Mouse (Mus musculus): ENCODE measurements around the gene Cap1.
A peak's percentile ranks its signal among the peaks of the same experiment; 100 is the strongest.

Cap1 gene

DNA sequence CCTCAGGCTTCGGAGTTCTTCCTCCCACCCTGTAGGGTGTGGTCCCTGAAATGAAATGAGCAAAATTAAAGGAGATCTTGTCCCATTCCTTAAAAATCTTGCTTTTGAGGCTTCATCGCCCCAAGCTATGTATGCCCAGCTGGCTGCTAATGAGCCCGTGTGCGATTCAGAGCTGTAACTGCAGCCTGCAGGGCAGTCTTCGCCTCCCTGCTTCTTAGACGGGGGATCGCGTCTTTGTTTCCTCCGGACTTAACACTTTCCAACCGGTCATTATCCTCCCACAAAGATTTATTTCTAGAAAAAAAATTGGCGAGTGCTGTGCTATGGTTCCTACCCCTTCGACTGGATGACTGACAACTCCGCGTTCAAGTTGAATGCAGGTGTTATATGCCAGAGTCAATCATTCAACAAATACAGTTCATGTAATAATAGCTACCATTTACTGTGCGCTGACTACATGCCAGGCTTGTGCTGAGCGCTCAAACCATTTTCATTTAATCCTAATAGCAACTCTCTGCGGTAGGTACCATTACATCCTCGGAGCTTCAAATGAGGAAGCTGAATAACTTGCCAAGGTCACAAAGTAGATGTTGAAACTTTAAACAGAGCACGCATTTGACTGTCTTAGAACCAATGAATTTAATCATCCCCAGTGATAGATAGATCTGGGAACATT, 861 bp upstream of the Cap1 start:
- no peak for DNase-seq

DNA sequence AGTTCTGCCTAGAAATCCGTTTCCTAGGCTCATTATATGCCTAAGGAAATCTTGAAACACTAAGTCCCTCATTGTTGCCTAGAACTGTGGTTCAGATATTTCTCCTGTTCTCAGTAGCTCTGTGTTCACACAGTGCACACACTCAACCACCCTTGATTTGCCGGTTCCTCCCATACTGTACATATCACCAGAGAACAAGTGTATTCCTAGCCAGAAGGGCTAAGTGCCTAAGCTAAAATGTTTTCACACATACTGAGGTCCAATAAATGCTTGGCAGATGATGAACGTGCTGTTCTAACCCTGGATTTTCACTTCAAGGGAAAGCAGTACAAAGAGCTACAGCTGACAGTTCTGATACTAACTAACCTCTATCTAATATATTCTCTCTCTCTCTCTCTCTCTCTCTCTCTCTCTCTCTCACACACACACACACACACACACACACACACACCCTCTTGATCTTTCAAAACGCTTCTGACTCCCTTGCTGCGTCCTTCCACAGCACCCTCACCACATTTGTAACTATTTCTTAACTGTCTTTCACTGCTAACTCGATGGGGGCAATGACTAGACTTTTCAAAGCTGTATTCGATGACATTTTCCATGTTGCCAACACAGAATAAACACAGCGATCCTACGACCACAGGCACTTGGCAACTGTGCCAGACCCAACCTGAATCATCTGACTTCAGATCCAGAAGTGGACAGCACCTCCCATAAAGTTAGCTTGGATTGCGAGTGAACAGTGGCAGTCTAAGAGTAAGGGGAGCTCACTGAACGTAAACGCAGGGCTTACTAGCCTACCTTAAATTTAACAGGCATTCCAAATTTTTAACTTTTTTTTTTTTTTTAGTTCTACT, 1.1 kb downstream of the Cap1 start:
- DNase-seq = no peak

DNA sequence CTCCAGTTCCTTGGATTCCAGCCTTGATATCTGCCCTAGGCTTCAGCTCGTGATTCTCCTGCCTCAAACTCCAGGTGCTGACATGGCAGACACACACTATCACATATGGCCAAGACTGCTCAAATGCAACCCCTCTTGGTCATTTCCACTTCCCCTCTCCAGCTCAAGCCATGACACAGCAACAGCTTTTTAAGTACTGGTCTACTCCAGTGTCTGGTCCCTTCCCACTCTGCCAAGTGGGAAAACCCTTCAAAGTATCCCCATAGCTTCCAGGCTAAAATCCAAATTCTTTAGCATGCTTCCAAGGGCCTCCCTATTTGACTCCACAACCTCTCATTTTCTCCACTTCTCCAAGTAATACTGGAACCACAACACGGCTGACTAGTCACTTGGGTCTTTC, 1.8 kb downstream of the Cap1 start:
- no peak for DNase-seq

DNA sequence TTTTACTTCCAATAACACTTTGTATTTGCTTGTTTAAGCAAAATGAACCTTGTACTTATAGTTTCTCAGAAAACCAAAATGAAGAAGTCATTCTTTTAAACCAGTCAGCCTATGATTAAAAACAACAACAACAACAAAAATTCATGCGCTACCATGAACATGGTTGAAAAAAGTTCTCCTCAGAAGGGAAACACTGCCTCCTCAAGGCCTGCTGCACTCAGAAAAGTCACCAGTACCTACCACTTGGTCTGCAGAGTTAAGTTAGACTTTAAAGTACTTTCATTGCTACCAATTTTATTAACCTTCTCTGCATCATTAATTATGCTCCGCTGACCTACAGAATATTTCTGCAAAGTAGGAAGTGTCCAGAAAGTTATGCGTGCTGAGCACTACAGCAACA, 2.6 kb downstream of the Cap1 start:
- DNase-seq = no peak

DNA sequence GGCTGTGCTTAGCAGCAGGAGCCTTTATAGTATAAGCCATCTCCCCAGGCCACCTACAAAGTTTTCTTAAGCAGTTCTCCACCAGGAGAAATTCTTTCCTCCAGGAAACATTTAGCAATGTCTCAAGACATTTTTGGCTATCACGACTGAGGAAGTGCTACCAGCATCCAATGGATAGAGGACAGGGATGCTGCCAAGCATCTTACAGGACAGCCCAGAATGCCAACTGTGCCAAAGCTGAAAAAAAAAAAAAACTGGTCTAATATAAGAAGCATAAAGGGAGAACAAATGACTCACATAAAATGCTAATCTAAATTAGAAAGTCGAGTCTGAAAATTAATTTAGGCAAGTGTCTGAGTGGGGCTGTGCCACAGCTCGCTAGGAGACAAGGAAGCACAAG, 3.3 kb downstream of the Cap1 start:
- no peak for DNase-seq

DNA sequence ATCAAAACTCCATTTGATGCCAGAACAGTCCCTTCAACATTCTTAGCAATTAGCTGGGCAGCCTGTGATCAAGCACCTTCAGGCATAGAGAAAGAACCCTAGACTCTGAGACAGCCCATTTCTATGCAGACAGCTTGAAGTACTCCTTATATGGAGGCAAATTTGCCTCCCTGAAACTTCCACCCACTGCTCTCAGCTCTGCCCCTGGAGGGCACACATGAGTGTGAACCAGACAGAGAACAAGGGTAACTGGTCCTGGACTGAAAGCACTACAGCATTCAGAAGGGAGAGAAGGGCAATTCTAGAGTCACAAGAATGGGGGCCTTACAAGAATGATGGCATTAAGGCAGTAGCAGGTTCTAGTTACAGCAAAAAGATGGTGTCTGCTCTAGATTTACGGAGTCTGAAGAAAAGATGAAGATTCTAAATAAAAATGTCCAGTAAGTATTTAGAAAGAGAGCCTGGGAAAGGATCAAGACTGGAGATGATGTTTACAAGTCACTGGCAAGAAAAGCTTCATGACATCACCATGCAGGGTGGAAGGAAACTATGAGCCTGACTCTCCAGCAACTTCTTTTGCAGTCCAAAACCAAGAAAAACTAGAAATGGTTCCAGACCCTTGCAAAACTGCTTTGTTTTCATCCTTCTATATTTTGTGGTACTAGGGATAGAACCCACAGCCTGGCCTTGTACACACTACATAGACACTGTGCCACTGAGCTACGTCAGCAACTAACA, 7.4 kb downstream of the Cap1 start:
- no peak for DNase-seq

DNA sequence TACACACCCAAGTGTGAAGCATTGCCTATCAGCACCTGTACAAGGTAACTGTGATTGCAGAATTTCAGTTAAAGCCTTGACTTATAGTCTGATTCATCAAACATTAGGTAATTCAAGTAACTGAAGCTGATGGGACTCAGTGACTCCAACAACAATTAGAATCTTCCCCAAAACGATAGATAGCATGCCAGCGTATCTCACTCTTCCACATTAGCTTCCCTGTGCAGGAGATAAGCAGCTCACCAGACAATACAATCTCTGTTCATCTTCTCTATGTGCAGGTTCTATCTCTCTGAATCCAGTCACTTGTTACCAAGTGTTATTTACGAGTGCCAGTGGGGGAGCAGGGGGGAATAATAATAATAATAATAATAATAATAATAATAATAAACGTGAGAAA, 12.3 kb downstream of the Cap1 start:
- DNase-seq = no peak

DNA sequence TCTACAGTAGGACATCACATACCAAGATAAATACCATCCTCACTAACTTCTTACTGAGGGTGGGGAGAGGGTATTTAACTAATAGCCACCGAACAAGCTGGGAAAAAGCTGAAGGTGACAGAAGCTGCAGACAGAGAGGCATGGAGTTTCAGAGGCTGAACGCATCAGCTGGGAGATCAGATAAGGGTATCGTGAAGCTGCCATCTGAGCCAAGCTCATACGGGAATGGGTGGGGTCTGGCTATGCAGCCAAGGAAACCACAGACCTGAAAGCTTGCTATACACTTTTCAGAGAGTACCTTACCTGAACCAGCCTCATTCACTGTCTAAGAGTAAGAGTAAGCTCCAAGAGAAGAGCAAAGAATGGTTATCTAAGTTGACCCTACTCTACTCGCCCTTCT, 12.9 kb downstream of the Cap1 start:
- DNase-seq = no peak

DNA sequence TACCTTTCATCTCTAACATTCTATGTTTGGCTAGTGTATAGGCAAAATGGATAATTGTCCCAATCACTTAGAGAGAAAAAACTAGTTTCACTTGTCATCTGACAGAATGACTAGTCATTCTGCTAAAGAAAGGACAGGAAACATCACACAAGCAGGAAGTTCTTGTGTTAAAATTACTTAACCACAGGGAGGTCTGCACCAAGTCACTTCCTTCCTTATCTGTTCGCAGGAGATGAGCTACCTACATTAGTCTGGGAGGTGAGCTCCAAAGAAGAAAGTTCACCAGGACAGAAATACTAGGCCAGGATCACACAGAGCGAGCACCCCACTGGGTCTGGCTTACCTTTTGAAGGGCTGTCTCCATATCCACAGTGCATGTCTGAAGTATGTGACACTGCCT, 13.9 kb downstream of the Cap1 start:
- no peak for DNase-seq

DNA sequence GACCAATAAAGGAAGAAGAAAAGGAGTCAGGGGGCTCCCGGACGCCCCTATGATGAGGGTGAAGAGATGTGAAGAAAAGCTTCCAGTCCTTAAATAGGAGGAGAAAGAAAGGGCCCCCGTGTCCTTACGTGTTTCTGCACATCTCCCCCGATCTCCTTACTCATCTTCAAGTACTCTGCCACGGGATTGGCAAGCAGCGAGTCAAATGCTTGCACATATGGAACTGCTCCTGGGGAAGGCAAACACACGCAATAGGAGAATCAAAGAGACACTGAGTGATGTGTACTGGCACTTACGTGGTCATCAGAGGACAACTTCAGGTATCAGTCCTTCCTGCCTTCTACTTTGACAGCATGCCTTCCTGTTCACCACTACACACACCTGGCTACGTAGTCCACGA, 14.6 kb downstream of the Cap1 start:
- no peak for DNase-seq

DNA sequence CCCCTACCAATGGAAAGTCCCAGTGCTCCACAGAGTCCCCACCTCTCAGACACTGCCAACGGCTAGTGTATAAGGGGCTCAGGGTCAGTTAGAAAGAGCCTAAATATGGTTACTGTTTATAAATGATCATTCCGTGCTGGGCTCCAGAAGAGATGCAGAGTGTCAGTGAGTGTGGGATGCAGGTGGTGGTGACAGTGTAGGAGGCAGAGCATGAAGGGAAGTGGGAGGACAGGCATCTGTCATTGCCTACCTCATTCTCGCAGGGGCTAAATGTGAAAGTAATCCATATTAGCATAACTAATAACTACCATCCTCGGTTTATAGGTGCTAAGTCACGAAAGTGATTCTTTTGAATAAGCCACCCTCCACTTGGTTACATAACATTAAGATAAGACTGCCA, 15.1 kb downstream of the Cap1 start:
- DNase-seq = no peak

DNA sequence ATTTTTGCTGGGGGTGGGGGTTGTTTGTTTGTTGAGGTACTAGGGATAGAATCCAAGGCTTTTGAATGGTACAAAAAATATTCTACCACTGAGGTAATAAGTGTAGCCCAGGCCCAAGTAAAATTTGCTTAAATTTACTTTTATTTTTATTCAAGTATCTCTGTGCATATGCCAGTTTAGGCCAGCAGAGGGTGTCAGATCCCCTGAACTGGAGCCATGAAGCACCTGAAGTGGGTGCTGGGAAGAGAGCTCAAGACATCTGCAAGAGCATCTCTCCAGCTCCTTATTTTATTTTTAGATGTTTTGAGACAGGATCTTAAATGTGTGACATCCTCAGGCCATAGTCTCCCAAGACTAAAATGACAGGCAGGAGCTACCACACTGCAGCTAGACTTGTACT, 15.8 kb downstream of the Cap1 start:
- DNase-seq = peak; percentile 29

DNA sequence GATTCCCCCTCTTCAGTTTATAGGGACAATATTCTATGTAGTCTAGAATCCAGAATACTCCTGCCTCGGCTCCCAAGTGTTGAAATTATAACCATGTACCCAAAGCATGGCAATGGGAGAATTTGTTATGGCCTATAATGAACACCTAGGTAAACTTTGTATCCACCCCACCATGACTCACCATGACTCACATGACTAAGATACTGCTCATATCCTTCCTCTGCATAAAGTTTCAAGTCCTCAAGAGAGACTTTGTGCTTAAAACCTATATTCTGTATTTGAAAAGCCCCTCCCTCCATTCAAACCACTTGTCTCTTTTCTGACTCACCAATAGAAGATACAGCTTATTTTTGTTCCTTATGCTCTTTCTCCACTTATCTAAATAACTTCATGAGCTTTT, 17.8 kb downstream of the Cap1 start:
- no peak for DNase-seq

DNA sequence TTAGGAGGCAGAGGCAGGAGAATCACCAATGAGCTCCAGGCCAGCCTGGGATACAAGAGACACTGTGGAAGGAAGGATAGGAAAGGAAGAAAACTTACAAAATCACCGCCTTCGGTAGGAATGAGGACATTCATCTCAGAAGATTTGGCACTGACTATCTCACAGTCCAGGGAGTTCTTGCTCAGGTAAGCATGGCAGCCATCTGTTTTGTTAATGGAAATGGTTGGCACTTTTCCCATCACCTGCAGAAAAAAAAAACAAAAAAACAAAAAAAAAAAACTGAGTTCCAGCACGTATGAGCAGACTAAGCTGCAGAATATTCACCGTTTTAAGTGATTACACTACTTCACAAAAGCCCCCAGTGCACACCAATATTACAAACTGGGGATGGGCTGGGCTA, 24.0 kb downstream of the Cap1 start:
- DNase-seq = no peak

DNA sequence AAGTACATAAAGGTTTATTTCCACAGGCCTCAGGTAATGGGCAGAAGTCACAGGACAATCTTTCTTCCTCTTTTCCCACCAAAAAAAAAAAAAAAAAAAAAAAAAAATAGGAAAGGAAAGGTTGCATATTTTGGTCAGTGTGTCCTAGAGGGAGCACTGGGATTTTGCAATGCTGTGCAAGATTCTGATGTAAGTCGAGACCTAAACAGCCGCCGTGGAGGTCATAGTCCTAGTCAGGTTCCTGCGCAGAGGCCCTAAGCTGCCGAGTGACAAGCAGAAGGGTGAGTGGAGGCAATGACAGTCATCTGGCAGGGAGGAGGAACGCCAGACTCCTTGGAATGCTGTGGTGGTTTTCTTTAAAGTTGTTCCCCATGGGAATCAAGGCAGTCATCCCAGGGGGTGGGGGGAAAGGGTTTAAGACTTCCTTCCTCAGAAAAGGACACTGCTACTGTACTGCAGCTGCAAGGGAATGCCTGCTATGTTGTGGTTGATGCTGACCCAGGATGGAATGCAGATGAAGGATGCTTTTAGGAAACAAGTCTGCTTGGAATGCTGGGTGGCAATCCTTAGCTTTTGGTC, 26.7 kb downstream of the Cap1 start:
- DNase-seq = no peak

DNA sequence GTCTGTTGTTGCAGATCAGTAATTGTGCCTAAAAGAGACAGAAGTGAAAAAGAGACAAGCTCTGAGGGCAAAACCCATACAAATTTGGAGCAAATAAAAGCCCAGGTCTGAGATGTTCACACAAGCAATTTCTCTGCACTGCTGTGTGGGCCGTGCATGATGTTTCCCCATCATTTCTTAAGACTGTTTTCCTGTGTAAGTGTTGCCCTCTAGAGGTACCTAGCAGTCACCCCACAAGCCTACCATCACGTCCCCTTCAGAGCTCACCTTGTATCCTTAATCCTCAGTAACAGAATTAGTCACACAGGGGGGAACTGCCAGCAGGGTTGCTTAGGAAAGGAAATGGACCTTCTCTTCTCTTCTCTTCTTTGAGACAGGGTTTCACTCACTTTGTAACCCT, 27.9 kb downstream of the Cap1 start:
- no peak for DNase-seq

DNA sequence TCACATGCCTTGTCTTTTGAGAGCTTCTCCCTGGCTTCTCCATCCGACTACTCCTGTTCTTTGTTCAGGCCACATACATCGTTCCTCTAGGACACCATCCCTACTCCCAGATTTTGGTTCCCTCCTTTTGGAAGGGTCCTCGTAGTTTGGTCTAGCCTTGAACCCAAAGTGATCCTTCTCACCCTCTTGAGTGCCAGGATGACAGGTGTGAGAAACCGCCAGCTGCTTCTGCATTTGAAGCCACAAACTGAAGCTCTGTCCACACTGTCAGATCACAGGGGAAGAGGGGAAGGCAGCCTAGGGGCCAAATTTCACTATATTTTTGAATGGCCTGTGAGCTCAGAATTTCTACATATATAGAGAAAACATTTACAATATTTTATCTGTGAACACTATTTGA, 31.1 kb downstream of the Cap1 start:
- no peak for DNase-seq

DNA sequence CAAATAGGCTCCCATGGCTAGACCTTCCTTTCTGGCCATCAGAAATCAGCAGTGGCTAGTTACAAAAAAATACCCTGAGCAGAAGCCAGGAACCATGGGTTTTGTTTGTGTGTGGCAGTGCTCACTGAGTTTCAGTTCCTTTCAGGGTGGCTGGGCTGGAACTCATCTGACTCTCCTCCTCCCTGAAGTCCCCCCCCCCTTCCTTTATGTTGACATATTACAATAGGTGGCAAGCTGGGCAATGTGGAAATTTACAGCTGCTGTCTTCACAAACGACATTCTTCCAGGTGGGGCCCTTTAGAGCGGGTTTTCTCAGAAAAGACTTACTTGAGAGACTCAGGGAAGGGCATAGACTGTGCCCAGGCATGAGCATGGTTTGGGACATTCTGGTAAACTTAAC, 32.2 kb downstream of the Cap1 start:
- DNase-seq = no peak

DNA sequence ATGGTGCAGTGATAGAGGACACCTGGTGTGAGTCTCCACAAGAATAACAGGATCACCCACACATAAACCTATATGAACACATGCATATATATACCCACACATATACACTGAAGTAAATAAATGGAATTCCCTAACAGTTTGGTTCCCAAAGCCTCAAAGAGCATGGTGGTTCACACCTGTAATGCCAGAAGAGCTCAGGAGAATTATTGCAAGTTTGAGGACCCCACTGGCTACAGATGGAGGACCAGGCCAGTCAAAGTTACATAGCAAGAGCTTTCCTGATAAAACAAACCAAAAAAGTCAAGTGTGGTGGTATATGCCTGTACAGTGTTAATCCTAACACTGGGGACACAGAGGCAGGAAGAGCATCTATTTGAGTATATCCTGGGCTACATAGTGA, 34.3 kb downstream of the Cap1 start:
- no peak for DNase-seq

DNA sequence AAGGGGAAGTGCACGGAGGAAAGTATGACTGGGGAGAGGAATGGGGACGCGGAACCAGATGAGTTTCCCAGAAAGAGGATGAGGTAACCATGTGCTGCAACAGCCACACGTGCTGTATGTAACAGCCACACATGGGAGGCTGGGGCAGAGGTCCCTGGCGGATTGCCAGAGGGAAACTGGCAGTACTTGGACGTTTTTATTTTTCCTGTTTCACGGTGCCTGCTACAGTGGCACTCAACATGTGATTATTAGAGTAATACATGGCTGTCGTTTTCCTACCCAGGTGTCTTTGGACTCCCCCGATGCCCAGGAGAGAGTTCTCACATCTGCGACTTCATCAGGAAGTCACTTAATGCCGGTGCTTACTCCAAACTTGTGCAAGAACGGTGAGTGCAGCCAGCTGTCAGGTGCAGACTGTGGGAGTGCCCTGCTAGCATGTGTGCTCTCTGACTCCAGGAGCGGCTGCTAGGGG, 37.7 kb downstream of the Cap1 start:
- no peak for DNase-seq

DNA sequence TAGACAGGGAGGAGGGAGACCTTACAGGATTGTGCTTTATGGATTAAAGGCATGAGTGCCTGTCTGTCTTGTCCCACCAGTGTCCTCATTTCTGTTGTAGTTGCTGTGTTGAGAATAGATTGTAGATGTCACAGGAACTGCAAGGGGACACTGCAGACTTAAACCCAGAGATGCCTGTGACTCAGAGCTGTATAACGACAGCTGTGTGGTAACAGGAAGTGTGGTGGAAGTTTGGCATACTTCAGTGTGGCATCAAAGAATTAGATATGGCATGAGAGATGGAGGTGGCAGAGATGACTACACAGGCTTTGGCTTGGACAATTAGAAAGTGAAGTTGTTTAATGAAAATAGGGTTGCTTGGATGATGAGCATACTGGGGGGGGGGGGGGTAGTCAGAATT, 47.4 kb downstream of the Cap1 start:
- no peak for DNase-seq

DNA sequence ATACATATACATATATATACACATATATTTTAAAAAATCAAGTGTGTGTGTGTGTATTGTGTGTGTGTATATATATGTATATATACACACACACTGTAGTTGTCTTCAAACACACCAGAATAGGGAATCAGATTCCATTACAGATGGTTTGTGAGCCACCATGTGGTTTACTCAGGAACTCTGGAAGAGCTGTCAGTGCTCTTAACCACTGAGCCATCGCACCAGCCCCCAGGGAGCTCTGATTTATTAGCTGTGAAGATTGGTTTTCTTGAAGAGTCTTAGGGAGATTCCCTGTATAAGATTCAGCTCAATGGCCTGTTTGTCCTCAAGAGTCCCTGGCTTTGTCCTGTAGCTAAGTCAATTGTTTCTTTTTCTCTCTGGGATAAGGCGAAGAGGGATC, 47.9 kb downstream of the Cap1 start:
- DNase-seq = peak; percentile 12

DNA sequence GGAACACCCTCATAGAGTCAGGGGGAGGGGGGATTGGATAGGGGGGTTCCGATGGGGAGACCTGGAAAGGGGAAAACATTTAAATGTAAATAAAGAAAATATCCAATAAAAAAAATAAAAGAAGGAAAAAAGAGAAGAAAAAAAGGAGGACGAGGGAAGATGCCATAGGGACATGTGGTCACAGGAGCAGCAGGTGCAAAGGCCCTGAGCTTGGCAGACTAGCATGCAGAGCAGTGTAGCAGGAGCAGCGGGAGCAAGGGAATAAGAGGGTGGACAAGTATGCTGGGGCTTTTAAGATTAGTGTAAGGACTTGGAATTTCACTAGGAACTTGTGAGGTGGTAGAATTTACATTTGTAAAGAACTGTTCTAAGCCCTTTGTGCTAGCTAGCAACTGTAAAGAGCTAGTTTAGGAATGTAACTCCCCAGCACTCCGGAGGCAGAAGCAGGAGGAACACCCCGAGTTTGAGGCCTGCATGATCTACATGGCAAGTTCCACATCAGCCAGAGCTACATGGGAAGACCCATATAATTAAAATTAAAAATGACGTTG, 48.6 kb downstream of the Cap1 start:
- DNase-seq = no peak

Data from embryo, embryonic 11 days (tissue).